Mouse (Mus musculus) layer of hippocampus, postnatal 25 days (tissue): ENCODE measurements around the gene Gm20521. TPM values are rescaled to one million over a fixed set of nuclear protein-coding genes. Genes with fewer than 3 reads are reported as not detected.
"Not testable (repeated sequence)": the region's sequence is repeated elsewhere in the genome, so short reads cannot be mapped to it uniquely, and the experiment has no call there.

ENCODE experiments used
- DNase-seq, 2 experiments: peaks; one replicate each; pipeline ENCODE4 v3.0.0; 2022; ENCODE audit warnings: mixed read lengths in 2 of 2, low spot score in 1 of 2; ENCODE audit errors: extremely low spot score in 1 of 2
- total RNA-seq, 2 experiments: library from RNA; stranded (reverse); gene quantifications; 2 replicates each; pipeline ENCODE4 v1.2.3; 2021

Gm20521 gene
- total RNA-seq, 2 experiments from 2014 or later: 3.1 to 13.8 TPM

GRCm38 (mm10) chr14:54932645-54933150, 49.5 kb downstream of the Gm20521 start, which contains the start of gene Il25:
Il25 (plus strand) TSS chr14:54932695.
- DNase-seq: no peak

DNA sequence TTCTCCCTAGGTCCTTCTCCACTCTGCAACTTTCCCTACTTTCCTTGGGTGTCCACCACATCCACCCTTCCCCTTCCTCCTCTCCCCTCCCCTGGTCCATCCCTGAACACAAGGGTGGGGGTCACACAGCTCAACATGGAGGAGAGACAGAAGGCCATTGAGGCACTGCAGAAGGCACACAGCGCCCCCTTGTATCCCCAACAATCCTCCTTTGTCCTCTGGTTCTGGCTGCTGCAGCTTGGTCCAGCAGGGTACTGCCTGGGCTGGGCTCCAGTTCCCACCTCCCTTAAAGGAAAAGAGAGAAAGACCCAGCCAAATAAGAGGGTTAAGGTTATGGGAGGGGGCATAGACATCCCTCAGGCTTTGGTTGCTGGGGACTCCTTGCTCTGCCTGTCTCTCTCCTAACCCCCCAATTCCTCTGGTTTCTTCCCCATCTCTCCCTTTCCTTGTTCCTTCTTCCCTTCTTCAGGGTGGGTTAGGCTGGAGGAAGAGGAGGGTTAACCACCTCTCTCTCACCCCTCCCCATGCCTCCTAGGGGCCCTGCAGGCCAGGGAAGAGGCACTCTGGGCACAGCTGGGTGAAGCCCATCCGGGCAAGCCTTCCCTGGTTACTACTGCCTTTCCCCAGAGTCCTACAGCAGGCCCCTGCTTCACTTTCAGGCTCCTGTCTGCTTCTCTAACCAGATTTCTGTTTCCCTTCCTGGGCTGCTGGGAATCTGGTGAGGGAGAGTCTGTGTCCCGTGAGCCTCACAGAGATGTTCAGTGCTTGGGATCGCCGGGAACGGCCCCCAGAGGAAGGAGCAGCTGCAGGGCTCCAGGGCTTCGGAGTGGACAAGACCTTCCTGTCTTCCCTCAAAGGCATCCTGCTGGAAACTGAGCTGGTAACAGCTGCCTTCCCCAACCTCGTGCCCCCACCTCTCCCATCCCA, 52.9 kb downstream of the Gm20521 start, which contains the start of gene Cmtm5:
Gene Cmtm5 (plus strand): TSS at position 358 of the 927 bp plus-strand sequence.
- DNase-seq: peak; percentile 24 to 53

DNA sequence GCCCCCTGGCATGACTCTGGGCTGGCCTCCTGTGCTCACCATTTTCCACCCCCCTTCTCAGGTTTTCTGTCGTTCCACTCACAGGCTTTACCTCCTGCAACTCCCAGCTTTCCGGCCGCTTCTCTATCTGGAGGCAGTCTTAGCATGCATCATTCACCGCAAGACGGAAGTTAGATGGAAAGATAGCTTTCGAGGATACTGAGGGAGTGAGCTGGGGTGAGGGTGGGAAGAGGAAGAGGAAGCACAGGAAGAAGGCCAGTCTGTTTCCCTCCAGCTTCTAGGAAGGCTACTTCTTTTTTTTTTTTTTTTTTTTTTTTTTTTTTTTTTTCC, 53.6 kb downstream of the Gm20521 start:
- DNase-seq: no peak

DNA sequence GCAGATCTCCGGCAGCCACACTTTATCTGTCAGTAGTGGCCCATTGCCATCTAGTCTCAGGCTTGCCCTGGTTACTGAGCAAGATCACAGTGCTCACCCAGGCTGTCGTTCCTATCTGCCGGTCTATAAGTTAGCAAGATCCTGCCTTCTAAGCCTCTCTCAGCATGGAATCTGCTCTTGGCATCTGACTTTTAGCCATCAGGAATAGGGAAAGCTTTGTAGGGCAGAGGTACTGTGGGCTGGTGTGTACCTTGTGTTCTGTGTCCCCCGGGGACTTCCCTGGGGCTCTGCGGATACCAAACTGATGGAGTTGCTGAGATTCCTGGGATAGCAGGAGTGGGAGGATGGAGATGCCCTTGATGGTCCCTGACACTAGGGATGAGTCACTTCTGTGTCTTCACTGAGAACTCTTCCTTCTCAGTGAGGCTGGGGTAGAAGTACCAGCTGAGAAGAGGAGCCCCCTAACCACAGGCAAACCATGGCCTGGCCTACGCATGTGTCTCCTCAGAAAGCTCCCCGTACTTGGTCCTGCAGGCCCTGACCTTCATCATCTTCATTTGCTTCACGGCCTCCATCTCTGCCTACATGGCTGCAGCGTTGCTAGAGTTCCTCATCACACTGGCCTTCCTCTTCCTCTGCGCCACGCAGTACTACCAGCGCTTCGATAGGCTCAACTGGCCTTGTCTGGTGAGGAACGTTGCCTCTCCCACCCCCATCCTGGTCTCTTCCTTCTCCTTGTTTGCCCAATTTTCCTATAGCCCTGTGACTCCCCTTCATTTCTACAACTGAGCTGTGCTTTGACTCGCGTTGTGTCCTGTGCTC, 54.3 kb downstream of the Gm20521 start:
- no peak for DNase-seq

GRCm38 (mm10) chr14:54938431-54939219, 55.4 kb downstream of the Gm20521 start:
- no peak for DNase-seq

DNA sequence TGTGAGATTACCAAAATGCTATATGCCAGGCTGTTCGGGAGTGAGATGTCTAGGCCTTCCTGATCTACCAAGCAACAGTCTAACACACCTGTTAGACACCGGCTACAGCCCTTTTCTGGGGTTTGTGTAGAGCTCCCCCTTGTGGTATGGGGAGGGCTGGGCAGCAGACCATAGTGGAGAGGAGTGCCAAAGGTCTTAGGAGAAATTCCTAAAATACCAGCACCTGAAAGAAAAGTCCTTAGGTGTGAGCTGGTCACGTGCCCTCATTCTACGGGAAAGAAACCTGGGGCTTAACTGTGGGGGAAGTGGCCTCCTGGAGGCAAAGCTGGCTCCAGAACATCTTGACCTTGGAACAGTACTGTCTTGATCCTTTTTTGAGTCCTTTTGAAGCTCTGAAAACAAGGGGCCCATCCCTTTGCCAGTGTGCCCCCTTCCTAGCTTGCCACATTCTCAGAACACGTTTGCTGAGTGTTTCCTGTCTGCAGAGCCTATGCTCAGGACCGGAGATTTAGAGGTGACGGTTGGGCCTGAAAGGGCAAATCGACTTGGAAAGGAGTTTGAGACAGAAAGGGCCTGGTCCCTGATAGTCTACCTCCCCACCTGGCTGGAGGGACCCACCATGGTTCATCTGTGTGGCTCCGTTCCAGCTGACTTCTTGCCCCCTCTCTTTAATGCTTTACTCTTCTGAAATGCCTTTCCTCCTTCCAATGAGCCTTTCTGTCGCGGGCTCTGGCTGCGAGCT, 56.4 kb downstream of the Gm20521 start:
- DNase-seq: peak in 1 of 2 experiments; percentile 65

DNA sequence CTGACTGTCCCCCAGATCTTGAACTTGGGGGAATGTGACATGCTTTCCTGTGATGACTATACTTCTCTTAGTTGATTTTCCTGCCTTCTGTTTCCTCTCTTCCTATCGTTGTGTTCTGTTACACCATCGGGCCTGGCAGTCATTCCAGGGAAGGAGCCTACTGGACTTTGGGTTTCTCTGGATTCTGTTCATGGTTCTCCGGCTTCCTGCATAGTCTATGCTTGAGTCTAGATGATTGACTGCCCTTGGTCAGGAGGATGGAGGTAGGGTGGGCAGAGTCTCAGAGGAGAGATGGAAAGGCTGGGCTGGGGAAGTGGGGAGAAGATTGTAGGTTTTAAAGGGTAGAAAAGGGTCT, 56.9 kb downstream of the Gm20521 start:
- no peak for DNase-seq

GRCm38 (mm10) chr14:54941024-54941978, 58.1 kb downstream of the Gm20521 start:
- DNase-seq: no peak

DNA sequence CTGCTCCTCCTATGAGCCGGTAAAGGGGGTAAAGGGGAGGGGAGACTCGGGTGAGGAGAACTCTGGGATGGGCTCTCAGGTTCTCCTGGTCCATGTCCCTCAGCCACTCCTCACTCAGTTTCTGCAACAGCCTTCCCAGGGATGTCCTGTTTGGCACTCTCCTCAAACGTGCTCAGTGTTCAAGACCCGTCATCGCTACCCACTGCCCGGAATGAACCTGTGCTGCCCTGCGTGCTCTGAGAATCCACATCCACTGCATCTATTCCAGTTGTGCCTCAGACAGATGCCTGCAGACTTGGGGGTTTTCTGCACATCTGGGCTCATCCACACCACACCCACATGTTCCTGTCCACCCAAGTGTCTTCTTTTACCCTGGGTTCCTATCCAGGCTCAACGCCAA, 59.2 kb downstream of the Gm20521 start:
- no peak for DNase-seq

DNA sequence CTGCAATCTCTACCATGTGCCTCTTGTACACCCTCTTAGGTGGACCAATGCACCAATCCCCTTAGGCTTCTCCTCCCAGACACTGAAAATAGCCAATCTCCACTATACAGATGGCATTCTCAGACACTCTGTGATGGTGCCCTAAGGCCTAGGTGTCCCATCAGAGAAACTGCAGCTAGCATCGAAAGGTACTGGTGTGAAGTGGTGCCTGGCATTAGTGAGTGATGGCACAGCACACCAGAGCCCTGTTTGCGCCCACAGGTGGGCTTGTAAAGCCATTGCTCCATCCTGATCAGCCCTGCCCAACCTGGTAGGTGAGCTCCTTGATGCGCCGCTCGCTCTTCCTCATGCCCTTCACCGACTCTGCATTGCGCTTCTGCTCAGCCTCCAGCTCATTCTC, 60.7 kb downstream of the Gm20521 start:
- DNase-seq: no peak

DNA sequence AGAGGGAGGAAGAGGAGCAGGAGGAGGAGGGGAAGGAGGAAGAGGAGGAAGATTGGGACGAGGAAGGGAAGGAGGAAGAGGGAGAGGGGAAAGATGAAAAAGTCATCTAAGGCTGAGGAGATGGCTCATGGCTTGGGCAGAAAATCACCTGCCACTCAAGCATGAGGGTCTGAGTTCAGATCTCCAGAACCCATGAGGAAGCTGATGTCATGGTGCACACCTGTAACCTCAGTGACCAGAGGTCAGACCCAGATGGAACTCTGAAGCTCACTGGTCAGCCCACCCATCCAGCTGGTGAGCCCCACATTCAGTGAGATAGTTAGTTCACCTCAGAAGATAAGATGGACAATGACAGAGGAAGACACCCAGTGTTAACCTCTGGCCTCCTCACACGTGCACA, 61.7 kb downstream of the Gm20521 start:
- DNase-seq: no peak

GRCm38 (mm10) chr14:54945975-54946704, 62.9 kb downstream of the Gm20521 start:
- DNase-seq: no peak

- DNase-seq: not testable (repeated sequence)
These were observed 63.8 kb downstream of the Gm20521 start for GRCm38 (mm10) chr14:54947008-54947407.

Other genes with a start within 250 kb of the Gm20521 start
- gene Gm17606, start 242.5 kb upstream of the Gm20521 start, total RNA-seq: not detected
- gene Cdh24, start 242.1 kb upstream of the Gm20521 start, total RNA-seq: 10 to 100 TPM; 17.5 to 22.7 TPM
- gene 1700123O20Rik, start 197.2 kb upstream of the Gm20521 start, total RNA-seq: 10 to 100 TPM; 27.3 to 28.7 TPM
- 100 to 1,000 TPM; 172 to 215 TPM for gene Acin1, start 196.5 kb upstream of the Gm20521 start, total RNA-seq
- not detected for gene Gm29776, start 184.6 kb upstream of the Gm20521 start, total RNA-seq
- gene Cebpe, start 171.3 kb upstream of the Gm20521 start, total RNA-seq: not detected
- 10 to 100 TPM; 54.3 to 61.2 TPM for gene Slc7a8, start 101.5 kb upstream of the Gm20521 start, total RNA-seq
- gene Rnf212b, start 69.3 kb upstream of the Gm20521 start, total RNA-seq: not detected
- 10 to 100 TPM; 21.9 to 23.6 TPM for gene Homez, start 12.5 kb upstream of the Gm20521 start, total RNA-seq
- gene Ppp1r3e, start 5.9 kb upstream of the Gm20521 start, total RNA-seq: 10 to 100 TPM; 19.4 to 22.6 TPM
- gene Bcl2l2, start 64 bp upstream of the Gm20521 start, total RNA-seq: 100 to 1,000 TPM; 108 to 117 TPM
- gene Pabpn1, start 9.1 kb downstream of the Gm20521 start, total RNA-seq: 100 to 1,000 TPM; 193 to 262 TPM
- 100 to 1,000 TPM; 715 to 737 TPM for gene Slc22a17, start 29.7 kb downstream of the Gm20521 start, total RNA-seq
- gene Efs, start 42.7 kb downstream of the Gm20521 start, total RNA-seq: 10 to 100 TPM; 11.0 to 12.7 TPM
- gene Il25, start 49.3 kb downstream of the Gm20521 start, total RNA-seq: under 1 TPM in 1 of 2 experiments, not detected in 1; 0.59 TPM
- gene Cmtm5, start 52.8 kb downstream of the Gm20521 start, total RNA-seq: 10 to 100 TPM; 75.4 to 89.3 TPM
- gene Myh6, start 83.5 kb downstream of the Gm20521 start, total RNA-seq: 1 to 10 TPM; 1.4 to 4.8 TPM
- gene Gm17428, start 93.5 kb downstream of the Gm20521 start, total RNA-seq: not detected
- gene Myh7, start 111.2 kb downstream of the Gm20521 start, total RNA-seq: 10 to 100 TPM in 1 of 2 experiments, 1 to 10 TPM in 1; 7.8 to 10.3 TPM
- gene Ngdn, start 132.0 kb downstream of the Gm20521 start, total RNA-seq: 10 to 100 TPM; 31.4 to 31.8 TPM
- gene Zfhx2, start 208.9 kb downstream of the Gm20521 start, total RNA-seq: 10 to 100 TPM; 37.8 to 63.0 TPM
- 10 to 100 TPM; 21.9 to 22.9 TPM for gene Thtpa, start 211.3 kb downstream of the Gm20521 start, total RNA-seq
- 10 to 100 TPM; 15.7 to 19.4 TPM for gene Ap1g2, start 223.2 kb downstream of the Gm20521 start, total RNA-seq
- gene Jph4, start 233.5 kb downstream of the Gm20521 start, total RNA-seq: 100 to 1,000 TPM; 422 to 463 TPM